Mouse (Mus musculus) urinary bladder, postnatal 4 days (tissue): ENCODE results near the gene Ppp1r12b.

Experiments used
- DNase-seq, 2 experiments: peaks; one replicate each; pipeline ENCODE4 v3.0.0; 2021 to 2022; ENCODE audit warnings: low spot score in 2 of 2

The Ppp1r12b gene

GRCm38 (mm10) chr1:134721486-134721885 lies 234.3 kb downstream of the Ppp1r12b start:
- no peak for DNase-seq

GRCm38 (mm10) chr1:134719718-134720304 lies 235.9 kb downstream of the Ppp1r12b start:
- DNase-seq: no peak

DNA sequence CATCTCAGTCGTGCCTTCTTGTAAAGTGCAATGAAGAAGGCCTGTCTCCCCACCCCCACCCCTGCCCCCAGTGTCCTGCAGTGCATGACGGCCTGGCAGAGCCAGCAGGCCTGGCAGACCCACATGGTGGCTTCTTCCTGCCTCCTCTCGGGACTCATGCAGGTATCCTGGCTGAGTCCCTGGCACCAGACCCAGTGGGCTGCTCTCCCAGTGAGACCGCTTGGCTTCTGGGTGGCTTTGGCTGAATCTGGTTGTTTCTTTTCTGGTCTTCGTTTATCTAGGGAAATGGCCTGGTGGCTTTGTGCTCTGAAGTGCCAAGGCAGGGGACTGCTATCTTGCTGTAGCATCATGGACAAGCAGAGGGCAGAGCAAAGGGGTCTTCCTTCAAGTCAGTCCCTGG lies 240.7 kb downstream of the Ppp1r12b start:
- DNase-seq: no peak

DNA sequence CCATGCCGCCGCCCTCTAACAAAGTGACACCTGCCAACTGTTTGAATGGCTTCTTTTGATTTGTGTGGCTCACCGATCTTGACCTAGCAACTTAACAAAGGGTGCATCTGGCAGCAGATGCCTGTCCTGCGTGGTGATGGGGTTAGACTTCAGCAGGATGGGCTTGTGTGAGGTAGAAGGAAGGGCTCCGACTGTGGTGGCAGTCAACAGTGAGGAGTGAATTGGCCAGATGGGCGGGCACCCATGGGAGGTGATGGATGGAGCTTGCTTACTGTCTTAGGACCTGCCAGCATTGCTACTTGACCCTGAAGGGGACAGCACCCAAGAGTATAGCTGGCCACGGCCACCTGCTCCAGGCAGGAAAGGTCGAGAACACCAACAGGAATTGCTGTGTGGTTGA lies 241.6 kb downstream of the Ppp1r12b start:
- no peak for DNase-seq

DNA sequence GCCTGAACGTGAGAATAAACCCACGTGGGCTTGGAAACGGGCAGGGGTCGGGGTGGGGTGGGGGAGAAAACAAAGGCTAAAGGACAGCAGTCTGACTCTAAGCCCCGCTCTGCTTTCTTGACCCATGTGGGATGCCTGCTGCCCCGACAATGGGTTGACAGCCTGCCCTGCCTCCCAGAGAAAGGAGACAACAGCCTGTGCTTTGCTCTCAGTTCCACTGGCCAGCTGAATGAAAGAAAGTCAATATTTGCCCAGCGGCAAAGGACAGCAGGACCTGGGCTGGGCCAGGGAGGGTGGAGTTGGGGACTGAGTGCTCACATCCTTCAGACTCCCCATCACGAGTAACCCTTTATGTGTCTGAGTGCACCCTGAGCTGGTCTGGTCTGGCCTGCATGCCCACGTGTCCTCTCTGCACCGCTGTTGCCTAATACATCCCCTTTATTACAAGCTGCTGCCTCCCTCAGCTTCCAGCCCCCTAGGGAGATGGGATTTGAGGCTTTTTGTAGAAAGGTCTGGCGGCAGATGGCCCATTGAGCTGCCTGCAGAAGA lies 242.2 kb downstream of the Ppp1r12b start:
- no peak for DNase-seq

DNA sequence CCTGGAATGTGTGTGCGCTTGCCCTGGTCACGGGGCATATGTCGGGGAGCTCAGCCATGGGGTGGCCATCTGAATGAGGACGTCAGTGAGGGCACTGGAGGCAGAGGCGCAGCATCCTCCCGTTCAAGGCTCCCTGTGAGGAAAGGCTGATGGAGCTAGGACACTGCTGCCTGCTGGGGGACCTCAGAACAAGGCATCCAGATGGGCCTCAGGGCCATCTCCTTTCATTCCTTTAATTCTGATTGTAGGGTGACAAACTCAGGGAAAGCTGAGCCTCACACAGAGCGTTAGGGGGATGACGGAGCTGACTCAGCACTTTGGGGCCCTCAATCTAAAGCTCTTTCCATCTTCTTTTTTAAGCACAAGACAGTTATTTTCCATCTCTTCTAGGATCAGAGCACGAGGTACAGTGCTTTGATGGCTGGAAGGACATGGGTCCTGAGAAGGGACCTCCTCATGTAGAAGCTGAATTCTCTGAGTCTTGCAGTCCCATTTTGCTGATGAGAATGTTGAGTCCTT lies 242.9 kb downstream of the Ppp1r12b start:
- DNase-seq: no peak

- DNase-seq: no peak
These were observed 244.1 kb downstream of the Ppp1r12b start for GRCm38 (mm10) chr1:134711653-134712052.

DNA sequence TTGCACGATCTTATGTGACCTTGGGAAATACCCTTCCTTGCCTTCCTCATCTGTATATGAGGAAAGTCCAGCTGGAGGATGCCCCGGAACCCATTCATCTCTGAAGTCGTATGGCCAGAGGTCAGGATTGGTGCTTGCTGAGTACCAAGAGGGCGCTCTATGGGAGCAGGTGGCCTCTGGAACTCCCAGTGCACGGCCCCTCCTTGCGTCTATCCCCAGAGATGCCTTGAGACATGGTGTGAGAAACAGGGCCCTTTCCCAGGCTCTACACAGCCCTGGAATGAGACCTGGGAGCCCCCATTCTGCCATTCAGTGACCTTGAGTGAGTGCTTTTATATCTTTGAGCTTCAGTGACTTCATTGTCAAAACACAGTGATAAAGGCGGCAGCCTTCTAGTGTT lies 244.7 kb downstream of the Ppp1r12b start:
- no peak for DNase-seq

DNA sequence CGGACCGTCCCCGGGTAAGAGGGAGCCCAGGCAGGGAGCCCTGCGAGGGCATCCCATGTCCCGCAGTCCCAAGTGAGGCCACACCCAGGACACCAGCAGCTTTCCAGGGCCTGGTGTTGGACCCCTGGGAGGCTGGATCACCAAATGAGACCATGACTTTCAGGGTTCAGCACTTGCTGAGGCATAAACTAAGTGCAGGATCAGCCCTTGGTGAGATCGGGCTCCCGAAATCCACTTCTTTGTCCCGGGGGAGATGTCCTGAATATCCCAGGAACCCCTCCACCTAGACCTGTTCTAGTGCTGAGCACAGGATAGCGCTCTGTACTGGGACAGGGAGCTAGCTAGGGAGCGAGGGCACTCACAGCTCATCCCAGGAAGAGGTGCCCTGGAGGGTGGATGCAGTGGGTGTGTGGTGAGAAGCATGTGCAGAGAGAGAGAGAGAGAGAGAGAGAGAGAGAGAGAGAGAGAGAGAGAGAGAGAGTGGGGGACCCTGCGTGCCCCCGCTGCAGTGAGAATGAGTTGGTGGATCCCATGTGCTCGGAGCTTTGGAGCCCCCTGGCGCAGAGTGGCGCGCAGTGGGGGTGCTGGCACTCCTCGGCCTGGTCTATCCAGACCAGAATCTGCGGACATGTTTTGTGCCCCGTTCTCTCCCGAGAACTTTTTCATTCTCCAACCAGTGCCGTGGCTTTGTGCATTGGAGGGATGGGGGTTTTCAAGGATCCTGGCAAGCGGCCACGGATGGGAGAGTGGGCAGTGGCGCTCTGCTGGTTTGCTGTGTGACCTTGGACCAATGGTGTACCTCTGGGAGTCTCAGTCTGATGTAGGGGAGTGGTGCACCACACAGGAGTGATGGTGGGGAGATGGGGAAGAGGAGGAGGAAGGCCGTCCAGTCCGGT lies 246.1 kb downstream of the Ppp1r12b start:
- peak in 1 of 2 experiments; percentile 41 for DNase-seq

- DNase-seq: no peak
These were observed 246.8 kb downstream of the Ppp1r12b start for GRCm38 (mm10) chr1:134708801-134709385.

- no peak for DNase-seq
These were observed 247.5 kb downstream of the Ppp1r12b start for GRCm38 (mm10) chr1:134708274-134708673.

- no peak for DNase-seq
These were observed 248.2 kb downstream of the Ppp1r12b start for GRCm38 (mm10) chr1:134707516-134707915.

- no peak for DNase-seq
These were observed 249.2 kb downstream of the Ppp1r12b start for GRCm38 (mm10) chr1:134706549-134706948.
